Mouse (Mus musculus): Measurements from ENCODE around the gene Intu. TPM values are rescaled to one million over a fixed set of nuclear protein-coding genes. Genes with fewer than 3 reads are reported as not detected.

The Intu gene
- polyA plus RNA-seq, 1 experiment from 2014 or later: 3.7 TPM

DNA sequence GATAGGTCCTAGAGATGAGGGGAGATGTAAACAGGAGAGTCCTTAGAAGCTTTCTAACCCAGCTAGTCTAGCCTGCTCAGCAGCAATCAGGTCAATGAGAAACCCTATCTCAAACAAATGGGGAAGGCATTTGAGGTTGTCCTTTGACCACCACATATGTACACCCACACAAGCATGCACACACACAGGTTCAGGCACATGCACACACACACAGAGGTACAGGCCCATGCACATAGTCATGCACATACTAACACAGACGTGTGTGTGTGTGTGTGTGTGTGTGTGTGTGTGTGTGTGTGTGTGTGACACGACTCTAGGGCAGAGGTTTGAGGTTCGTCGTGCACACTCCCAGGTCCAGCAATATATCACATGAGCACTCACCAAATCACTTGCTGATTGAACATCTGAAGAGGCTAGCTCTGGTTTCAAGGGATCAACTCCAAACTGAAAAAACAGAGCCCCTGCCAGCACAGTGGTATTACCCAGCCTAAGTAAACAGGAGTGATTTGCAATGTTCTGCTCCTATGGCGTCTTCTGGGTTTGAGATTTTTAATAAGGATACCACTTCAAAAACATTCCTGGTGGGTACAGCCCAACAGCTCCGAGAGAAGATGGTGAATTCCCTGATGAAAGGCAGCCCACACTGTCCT lies 22.0 kb upstream of the Intu start:
- no peak overlapping the region for H3K4me2 ChIP-seq (ENCODE audit: low read depth, low read length)
- peaks cover 4% of the 10 kb centered on the region; the same call in 1 of the 2 replicates for H3K4me1 ChIP-seq (ENCODE audit: control insufficient read depth, insufficient read depth, low read length)
- 71% methylated on average over 6 of the region's 6 CpGs for WGBS
- no peaks in the 10 kb centered on the region for H3K9me3 ChIP-seq (replicated peaks; ENCODE audit: control insufficient read depth, low read length)
- H3K36me3 ChIP-seq (ENCODE audit: control insufficient read depth, insufficient read depth): no peaks in the 10 kb centered on the region
- H3K27ac ChIP-seq (ENCODE audit: low read length): no peak overlapping the region
- no peaks in the 10 kb centered on the region for H3K27me3 ChIP-seq (ENCODE audit: control insufficient read depth, insufficient read depth, low read length)
- H3K4me3 ChIP-seq (ENCODE audit: low read length): no peak overlapping the region
- H3K9ac ChIP-seq (ENCODE audit: low read length): no peak overlapping the region
- no peak for ATAC-seq (replicated peaks; ENCODE audit: extremely low read depth, insufficient read depth, low FRiP score)

DNA sequence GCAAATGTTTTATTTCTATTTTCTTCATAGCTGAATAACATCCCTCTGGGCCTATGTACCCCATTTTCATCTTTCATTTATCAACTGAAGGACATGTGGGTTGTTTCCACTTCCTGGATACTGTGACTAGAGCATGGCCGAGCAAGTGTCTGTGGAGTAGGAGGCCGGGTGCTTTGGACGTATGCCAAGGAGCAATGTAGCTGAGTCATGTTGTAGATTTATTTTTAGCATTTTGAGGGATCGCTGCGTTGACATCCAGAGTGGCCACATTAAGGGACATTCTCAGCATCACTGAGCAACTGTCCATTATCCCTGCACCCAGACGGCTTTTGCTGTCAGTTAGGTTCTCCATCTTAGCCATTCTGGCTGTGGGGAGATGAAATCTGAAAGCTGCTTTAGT lies 20.5 kb upstream of the Intu start:
- WGBS: 9% methylated on average over 6 of the region's 6 CpGs
- H3K9ac ChIP-seq (ENCODE audit: low read length): no peak overlapping the region
- peaks cover 4% of the 10 kb centered on the region; the same call in 1 of the 2 replicates for H3K4me1 ChIP-seq (ENCODE audit: control insufficient read depth, insufficient read depth, low read length)
- H3K27ac ChIP-seq (ENCODE audit: low read length): no peak overlapping the region
- no peaks in the 10 kb centered on the region for H3K9me3 ChIP-seq (replicated peaks; ENCODE audit: control insufficient read depth, low read length)
- no peaks in the 10 kb centered on the region for H3K36me3 ChIP-seq (ENCODE audit: control insufficient read depth, insufficient read depth)
- H3K4me3 ChIP-seq (ENCODE audit: low read length): no peak overlapping the region
- no peaks in the 10 kb centered on the region for H3K27me3 ChIP-seq (ENCODE audit: control insufficient read depth, insufficient read depth, low read length)
- ATAC-seq (replicated peaks; ENCODE audit: extremely low read depth, insufficient read depth, low FRiP score): no peak
- no peak overlapping the region for H3K4me2 ChIP-seq (ENCODE audit: low read depth, low read length)

DNA sequence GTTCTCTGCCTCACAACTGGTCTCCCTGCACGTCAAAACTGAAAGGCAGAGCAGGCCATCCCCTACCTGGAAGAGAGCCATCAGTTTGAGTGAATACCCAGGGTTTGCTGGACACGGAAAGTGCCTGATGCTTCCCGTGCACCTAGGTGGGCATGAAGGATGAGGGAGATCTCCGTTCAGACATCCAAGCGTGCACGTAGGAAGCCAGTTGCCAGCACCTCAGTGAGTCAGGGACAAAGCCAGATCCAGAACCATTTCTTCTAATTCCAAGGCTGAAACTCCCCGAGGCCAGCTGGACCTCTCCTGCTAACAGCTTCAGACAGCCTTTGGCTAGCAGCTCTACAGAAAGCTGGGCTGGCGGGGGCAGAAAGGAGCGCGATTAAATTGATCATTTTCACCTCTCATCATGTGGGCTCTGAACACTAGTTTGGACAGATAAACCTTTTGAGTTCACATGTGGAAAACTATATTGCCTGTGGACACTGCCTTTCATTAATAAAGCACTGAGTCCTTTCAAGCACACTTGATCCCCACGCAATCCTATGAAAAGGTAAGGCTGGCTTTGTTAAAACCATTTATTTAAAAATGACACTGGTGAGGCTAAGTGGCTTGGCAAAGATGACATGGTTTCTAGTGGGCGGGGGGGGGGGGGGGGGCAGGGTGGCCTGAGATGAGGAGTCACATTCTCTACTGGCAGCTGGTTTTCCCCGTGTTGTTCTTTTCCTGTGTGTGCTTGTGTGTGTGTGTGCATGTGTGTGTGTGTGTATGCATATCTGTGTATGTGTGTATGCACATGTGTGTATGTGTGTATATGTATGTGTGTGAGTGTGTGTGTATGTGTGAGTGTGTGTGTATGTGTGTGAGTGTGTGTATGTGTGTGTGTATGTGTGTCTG lies 17.9 kb upstream of the Intu start:
- no peaks in the 10 kb centered on the region for H3K9me3 ChIP-seq (replicated peaks; ENCODE audit: control insufficient read depth, low read length)
- ATAC-seq (replicated peaks; ENCODE audit: extremely low read depth, insufficient read depth, low FRiP score): no peak
- no peak overlapping the region for H3K4me3 ChIP-seq (ENCODE audit: low read length)
- 75% methylated on average over 13 of the region's 13 CpGs for WGBS
- H3K4me2 ChIP-seq (ENCODE audit: low read depth, low read length): no peak overlapping the region
- no peaks in the 10 kb centered on the region for H3K27me3 ChIP-seq (ENCODE audit: control insufficient read depth, insufficient read depth, low read length)
- no peaks in the 10 kb centered on the region for H3K36me3 ChIP-seq (ENCODE audit: control insufficient read depth, insufficient read depth)
- H3K9ac ChIP-seq (ENCODE audit: low read length): no peak overlapping the region
- no peak overlapping the region for H3K27ac ChIP-seq (ENCODE audit: low read length)
- H3K4me1 ChIP-seq (ENCODE audit: control insufficient read depth, insufficient read depth, low read length): peaks cover 4% of the 10 kb centered on the region; the same call in 1 of the 2 replicates

DNA sequence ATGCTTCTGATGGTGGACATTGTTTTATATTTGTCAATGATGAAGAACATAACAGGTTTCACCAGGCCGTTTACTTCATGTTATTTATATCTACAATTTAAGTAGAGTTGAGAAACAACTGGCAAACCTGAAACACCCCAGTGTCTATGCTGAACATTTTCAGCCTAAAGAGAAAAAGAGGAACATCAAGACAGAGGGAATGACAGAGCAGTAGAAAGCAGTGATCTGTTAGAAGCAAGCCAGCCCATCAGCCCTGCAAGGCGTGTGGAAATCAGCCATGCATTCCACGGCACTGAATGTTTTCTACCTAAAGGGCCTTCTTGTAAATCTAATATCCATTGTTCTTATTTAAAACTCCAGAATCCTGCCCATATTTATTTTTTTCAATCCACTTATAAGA lies 12.8 kb upstream of the Intu start:
- ATAC-seq (replicated peaks; ENCODE audit: extremely low read depth, insufficient read depth, low FRiP score): no peak
- Histone ChIP-seq H3K36me3 (ENCODE audit: control insufficient read depth, insufficient read depth) (no peaks in the 10 kb centered on the region), H3K4me3 (ENCODE audit: low read length) (no peak overlapping the region), H3K27ac (ENCODE audit: low read length) (no peak overlapping the region), H3K4me1 (ENCODE audit: control insufficient read depth, insufficient read depth, low read length) (no peaks in the 10 kb centered on the region), H3K27me3 (ENCODE audit: control insufficient read depth, insufficient read depth, low read length) (no peaks in the 10 kb centered on the region), H3K9me3 (replicated peaks; ENCODE audit: control insufficient read depth, low read length) (no peaks in the 10 kb centered on the region), H3K4me2 (ENCODE audit: low read depth, low read length) (no peak overlapping the region), H3K9ac (ENCODE audit: low read length) (no peak overlapping the region)
- WGBS: 70% methylated on average over 3 of the region's 3 CpGs

DNA sequence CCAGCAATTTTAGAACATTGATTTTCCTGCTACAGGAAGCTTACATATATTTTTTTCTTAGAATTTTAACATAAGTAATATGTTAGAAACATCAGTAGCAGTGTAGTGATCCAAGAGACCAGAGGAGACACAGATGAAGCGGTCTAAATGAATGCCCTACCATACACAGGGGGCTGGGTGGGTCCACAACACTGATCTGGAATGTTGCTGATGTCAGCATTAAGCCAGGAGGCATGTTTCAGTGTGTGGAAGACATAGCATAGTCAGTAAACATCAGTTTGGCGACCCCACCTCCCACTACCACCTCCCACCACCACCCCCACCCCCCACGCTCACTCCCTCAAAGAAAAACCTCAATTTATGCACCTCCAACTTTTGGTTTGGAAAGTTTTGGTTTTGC lies 11.5 kb upstream of the Intu start:
- Histone ChIP-seq H3K36me3 (ENCODE audit: control insufficient read depth, insufficient read depth) (no peaks in the 10 kb centered on the region), H3K27ac (ENCODE audit: low read length) (no peak overlapping the region), H3K27me3 (ENCODE audit: control insufficient read depth, insufficient read depth, low read length) (no peaks in the 10 kb centered on the region), H3K4me2 (ENCODE audit: low read depth, low read length) (no peak overlapping the region), H3K4me3 (ENCODE audit: low read length) (no peak overlapping the region), H3K9me3 (replicated peaks; ENCODE audit: control insufficient read depth, low read length) (no peaks in the 10 kb centered on the region), H3K4me1 (ENCODE audit: control insufficient read depth, insufficient read depth, low read length) (no peaks in the 10 kb centered on the region), H3K9ac (ENCODE audit: low read length) (no peak overlapping the region)
- no peak for ATAC-seq (replicated peaks; ENCODE audit: extremely low read depth, insufficient read depth, low FRiP score)
- 73% methylated on average over 3 of the region's 3 CpGs for WGBS

DNA sequence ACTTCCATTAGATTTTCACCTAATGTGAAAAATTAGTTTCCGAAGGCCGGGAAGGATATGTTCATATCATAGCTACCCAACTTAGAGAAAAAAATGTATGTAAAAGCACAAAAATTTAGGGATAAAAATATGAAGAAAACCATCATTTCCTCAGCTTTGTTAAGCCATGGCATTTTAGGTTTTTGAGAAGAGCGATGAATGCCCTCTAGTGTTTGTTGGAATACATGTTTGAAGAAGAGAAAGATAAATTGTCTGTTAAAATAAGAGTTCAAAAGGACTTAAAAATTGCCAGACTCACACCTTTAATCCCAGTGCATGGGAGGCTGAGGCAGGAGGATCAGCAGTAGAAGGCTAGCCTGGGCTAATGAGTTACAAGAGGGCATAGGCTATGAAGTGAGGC lies 10.5 kb upstream of the Intu start:
- no peaks in the 10 kb centered on the region for H3K36me3 ChIP-seq (ENCODE audit: control insufficient read depth, insufficient read depth)
- 92% methylated on average over 3 of the region's 3 CpGs for WGBS
- no peak overlapping the region for H3K4me3 ChIP-seq (ENCODE audit: low read length)
- no peaks in the 10 kb centered on the region for H3K27me3 ChIP-seq (ENCODE audit: control insufficient read depth, insufficient read depth, low read length)
- no peak overlapping the region for H3K9ac ChIP-seq (ENCODE audit: low read length)
- no peaks in the 10 kb centered on the region for H3K4me1 ChIP-seq (ENCODE audit: control insufficient read depth, insufficient read depth, low read length)
- ATAC-seq (replicated peaks; ENCODE audit: extremely low read depth, insufficient read depth, low FRiP score): no peak
- H3K4me2 ChIP-seq (ENCODE audit: low read depth, low read length): no peak overlapping the region
- no peak overlapping the region for H3K27ac ChIP-seq (ENCODE audit: low read length)
- H3K9me3 ChIP-seq (replicated peaks; ENCODE audit: control insufficient read depth, low read length): no peaks in the 10 kb centered on the region

DNA sequence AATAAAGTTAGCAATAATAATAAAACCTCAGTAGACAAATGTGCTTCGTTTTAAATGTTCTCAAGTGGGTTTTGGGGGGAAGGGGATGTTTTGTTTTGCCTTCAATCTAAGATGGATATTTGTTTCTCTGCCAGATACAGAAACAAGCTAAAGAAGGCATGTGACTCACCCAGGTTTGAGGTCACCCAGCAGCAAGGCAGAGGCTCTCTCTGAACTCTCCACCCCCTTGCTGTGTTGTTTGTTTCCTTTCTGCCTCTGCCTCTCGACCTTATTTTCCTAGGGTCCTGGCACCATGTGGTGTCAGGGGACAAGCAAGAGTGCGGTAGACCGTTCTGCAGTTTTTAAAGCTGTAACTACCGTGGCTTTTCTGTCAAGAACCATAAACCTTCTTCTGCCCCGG lies 8.6 kb upstream of the Intu start:
- Histone ChIP-seq H3K27me3 (ENCODE audit: control insufficient read depth, insufficient read depth, low read length) (no peaks in the 10 kb centered on the region), H3K4me2 (ENCODE audit: low read depth, low read length) (peak overlapping the region; percentile 51), H3K9ac (ENCODE audit: low read length) (no peak overlapping the region), H3K36me3 (ENCODE audit: control insufficient read depth, insufficient read depth) (no peaks in the 10 kb centered on the region), H3K4me1 (ENCODE audit: control insufficient read depth, insufficient read depth, low read length) (no peaks in the 10 kb centered on the region), H3K27ac (ENCODE audit: low read length) (no peak overlapping the region), H3K9me3 (replicated peaks; ENCODE audit: control insufficient read depth, low read length) (no peaks in the 10 kb centered on the region), H3K4me3 (ENCODE audit: low read length) (peak overlapping the region; percentile 22)
- WGBS: 23% methylated on average over 6 of the region's 6 CpGs
- no peak for ATAC-seq (replicated peaks; ENCODE audit: extremely low read depth, insufficient read depth, low FRiP score)

DNA sequence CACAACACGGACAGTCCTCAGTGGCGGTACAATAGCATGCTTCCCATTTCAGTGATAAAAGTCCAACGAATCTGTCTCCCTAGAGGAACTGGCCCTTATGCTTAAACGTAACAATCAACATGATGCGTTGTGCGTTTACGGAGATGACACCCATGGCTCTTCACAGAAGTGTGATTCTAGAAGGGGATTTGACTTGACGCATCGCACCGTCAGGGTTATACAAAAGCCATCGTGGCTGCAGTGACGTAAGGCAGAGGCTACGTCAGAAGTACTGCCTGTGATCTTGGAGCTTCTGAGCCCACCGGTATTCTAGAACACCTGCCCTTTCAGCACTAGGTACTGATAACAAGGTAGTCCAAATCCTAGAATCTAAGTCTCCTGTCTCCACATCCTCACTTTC lies 8.2 kb upstream of the Intu start:
- H3K9me3 ChIP-seq (replicated peaks; ENCODE audit: control insufficient read depth, low read length): no peaks in the 10 kb centered on the region
- H3K27ac ChIP-seq (ENCODE audit: low read length): no peak overlapping the region
- ATAC-seq (replicated peaks; ENCODE audit: extremely low read depth, insufficient read depth, low FRiP score): no peak
- peak overlapping the region; percentile 22 for H3K4me3 ChIP-seq (ENCODE audit: low read length)
- H3K27me3 ChIP-seq (ENCODE audit: control insufficient read depth, insufficient read depth, low read length): no peaks in the 10 kb centered on the region
- H3K36me3 ChIP-seq (ENCODE audit: control insufficient read depth, insufficient read depth): no peaks in the 10 kb centered on the region
- WGBS: 43% methylated on average over 14 of the region's 14 CpGs
- H3K9ac ChIP-seq (ENCODE audit: low read length): no peak overlapping the region
- peak overlapping the region; percentile 51 for H3K4me2 ChIP-seq (ENCODE audit: low read depth, low read length)
- H3K4me1 ChIP-seq (ENCODE audit: control insufficient read depth, insufficient read depth, low read length): 0 out of 2 replicates have a peak, but pooled peaks cover 2% of the 10 kb centered on the region

DNA sequence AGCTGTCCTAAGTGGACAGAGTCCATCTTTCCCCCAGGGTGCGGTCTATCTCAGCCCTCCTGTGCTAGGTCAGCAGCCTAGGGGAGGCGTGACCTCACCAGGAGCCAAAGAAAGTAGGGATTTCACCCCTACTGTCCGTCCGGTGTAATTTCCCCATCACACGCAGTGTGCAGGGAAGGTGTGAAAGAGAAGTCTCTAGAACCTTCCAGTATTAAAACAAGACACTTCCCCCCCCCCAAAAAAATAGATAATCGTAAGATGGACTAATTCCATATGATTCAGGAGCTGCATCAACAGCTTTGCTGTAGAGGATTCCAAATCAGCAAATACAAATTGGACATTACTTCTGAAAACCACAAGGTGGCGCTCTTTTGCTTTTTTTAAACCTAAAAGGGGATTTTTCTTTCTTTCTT lies 7.7 kb upstream of the Intu start:
- Histone ChIP-seq H3K9ac (ENCODE audit: low read length) (no peak overlapping the region), H3K36me3 (ENCODE audit: control insufficient read depth, insufficient read depth) (no peaks in the 10 kb centered on the region), H3K4me3 (ENCODE audit: low read length) (peak overlapping the region; percentile 22; the same call in 1 of the 2 replicates), H3K4me2 (ENCODE audit: low read depth, low read length) (peak overlapping the region; percentile 51), H3K4me1 (ENCODE audit: control insufficient read depth, insufficient read depth, low read length) (peaks cover 7% of the 10 kb centered on the region; the same call in 1 of the 2 replicates), H3K27me3 (ENCODE audit: control insufficient read depth, insufficient read depth, low read length) (no peaks in the 10 kb centered on the region), H3K9me3 (replicated peaks; ENCODE audit: control insufficient read depth, low read length) (no peaks in the 10 kb centered on the region), H3K27ac (ENCODE audit: low read length) (no peak overlapping the region)
- 19% methylated on average over 7 of the region's 7 CpGs for WGBS
- ATAC-seq (replicated peaks; ENCODE audit: extremely low read depth, insufficient read depth, low FRiP score): no peak
